Mouse (Mus musculus) neural tube, embryonic 10.5 days (tissue): ENCODE results near the gene Gm525.
"Not testable (repeated sequence)": the region's sequence is repeated elsewhere in the genome, so short reads cannot be mapped to it uniquely, and the experiment has no call there.

Source experiments
- DNase-seq: peaks from one replicate; pipeline ENCODE4 v3.0.0-alpha.2; 2017; ENCODE audit warnings: low spot score; ENCODE audit errors: extremely low spot score

Gm525 gene

GRCm38 (mm10) chr11:89061362-89061761 lies 12.3 kb upstream of the Gm525 start:
- DNase-seq, result no peak

GRCm38 (mm10) chr11:89064312-89064711 lies 9.3 kb upstream of the Gm525 start:
- DNase-seq, result no peak

- peak; percentile 29 for DNase-seq
These were observed 8.3 kb upstream of the Gm525 start for GRCm38 (mm10) chr11:89065297-89065696.

GRCm38 (mm10) chr11:89066126-89066525 lies 7.5 kb upstream of the Gm525 start:
- no peak for DNase-seq

- DNase-seq, result no peak
These were observed 6.9 kb upstream of the Gm525 start, which contains the start of gene Dgke for GRCm38 (mm10) chr11:89066750-89067149. Dgke (minus strand) TSS chr11:89066850.

- no peak for DNase-seq
These were observed 6.3 kb upstream of the Gm525 start for GRCm38 (mm10) chr11:89067301-89067822.

- no peak for DNase-seq
These were observed 5.7 kb upstream of the Gm525 start for GRCm38 (mm10) chr11:89067871-89068490.

GRCm38 (mm10) chr11:89068649-89069048 lies 5.0 kb upstream of the Gm525 start:
- no peak for DNase-seq

GRCm38 (mm10) chr11:89069303-89069702 lies 4.3 kb upstream of the Gm525 start:
- peak; percentile 56 for DNase-seq

GRCm38 (mm10) chr11:89071522-89071921 lies 2.1 kb upstream of the Gm525 start:
- no peak for DNase-seq

- DNase-seq, result no peak
These were observed 1.3 kb downstream of the Gm525 start for GRCm38 (mm10) chr11:89074783-89075413.

- DNase-seq, result no peak
These were observed 2.8 kb downstream of the Gm525 start for GRCm38 (mm10) chr11:89076370-89076821.

GRCm38 (mm10) chr11:89077601-89078000 lies 4.0 kb downstream of the Gm525 start:
- DNase-seq, result no peak

GRCm38 (mm10) chr11:89078305-89078704 lies 4.7 kb downstream of the Gm525 start:
- no peak for DNase-seq

- no peak for DNase-seq
These were observed 5.5 kb downstream of the Gm525 start for GRCm38 (mm10) chr11:89078996-89079680.

GRCm38 (mm10) chr11:89081906-89082305 lies 8.3 kb downstream of the Gm525 start:
- DNase-seq, result not testable (repeated sequence)

- DNase-seq, result not testable (repeated sequence)
These were observed 9.1 kb downstream of the Gm525 start for GRCm38 (mm10) chr11:89082691-89083090.

GRCm38 (mm10) chr11:89084601-89085000 lies 11.0 kb downstream of the Gm525 start:
- no peak for DNase-seq

GRCm38 (mm10) chr11:89086208-89086809 lies 12.7 kb downstream of the Gm525 start:
- no peak for DNase-seq

GRCm38 (mm10) chr11:89088754-89089153 lies 15.1 kb downstream of the Gm525 start:
- no peak for DNase-seq

GRCm38 (mm10) chr11:89090359-89090758 lies 16.7 kb downstream of the Gm525 start:
- not testable (repeated sequence) for DNase-seq

- DNase-seq, result no peak
These were observed 19.1 kb downstream of the Gm525 start for GRCm38 (mm10) chr11:89092714-89093113.
